Mouse (Mus musculus) intestine, embryonic 14.5 days (tissue): ENCODE results near the gene Rfng. TPM values are rescaled to one million over a fixed set of nuclear protein-coding genes. Genes with fewer than 3 reads are reported as not detected.
A peak's percentile ranks its signal among the peaks of the same experiment; 100 is the strongest.
"Not testable (repeated sequence)": the region's sequence is repeated elsewhere in the genome, so short reads cannot be mapped to it uniquely, and the experiment has no call there.

Source experiments
- ATAC-seq: fragments of 200-750 bp; cut with Nextera tagmentation; replicated peaks from 2 replicates; pipeline ENCODE4 v1.8.0; 2017; ENCODE audit warnings: low read depth, moderate number of reproducible peaks, moderate TSS enrichment, moderate library complexity; ENCODE audit not compliant: low FRiP score, low TSS enrichment
- DNase-seq: peaks from one replicate; pipeline ENCODE4 v3.0.0-alpha.2; 2018; ENCODE audit warnings: low spot score
- H3K27ac ChIP-seq: fragments of 300-500 bp; sonication (generic); 2 replicates; pipeline ENCODE4 v1.5.1; 2014; ENCODE audit warnings: low read depth, mild to moderate bottlenecking, control low read depth
- H3K27me3 ChIP-seq: fragments of 300-500 bp; sonication (generic); replicated peaks from 2 replicates; pipeline ENCODE4 v1.6.1; 2014; ENCODE audit warnings: low read length, control low read depth; ENCODE audit not compliant: control insufficient read depth, insufficient read depth
- H3K36me3 ChIP-seq: fragments of 300-500 bp; sonication (generic); 2 replicates; pipeline ENCODE4 v1.6.1; 2014; ENCODE audit warnings: low read length, control low read depth; ENCODE audit not compliant: control insufficient read depth, insufficient read depth
- H3K4me1 ChIP-seq: fragments of 300-500 bp; sonication (generic); replicated peaks from 2 replicates; pipeline ENCODE4 v1.6.1; 2014; ENCODE audit warnings: low read length, control low read depth, mixed read lengths; ENCODE audit not compliant: control insufficient read depth, insufficient read depth
- H3K4me2 ChIP-seq: fragments of 300-500 bp; sonication (generic); 2 replicates; pipeline ENCODE4 v1.6.1; 2014; ENCODE audit warnings: low read length
- H3K4me3 ChIP-seq: fragments of 300-500 bp; sonication (generic); 2 replicates; pipeline ENCODE4 v1.5.1; 2014; ENCODE audit warnings: low read depth, low read length, control low read depth, mixed read lengths
- H3K9ac ChIP-seq: fragments of 300-500 bp; sonication (generic); 2 replicates; pipeline ENCODE4 v1.6.1; 2014; ENCODE audit warnings: mild to moderate bottlenecking, low read length
- H3K9me3 ChIP-seq: fragments of 300-500 bp; sonication (generic); 2 replicates; pipeline ENCODE4 v1.6.1; 2016; ENCODE audit warnings: low read length, control low read depth; ENCODE audit not compliant: control insufficient read depth
- WGBS: fragments of 180-500 bp; shearing (Covaris S2); extraction: QIAGEN DNeasy Blood & Tissue Kit; methylation state at CpG from one replicate; pipeline ENCODE4 v1.1.7; 2014; 5-methylcytosine and 5-hydroxymethylcytosine counted together
- polyA plus RNA-seq: library from polyadenylated mRNA; unstranded; fragments of >200 nt; fragmentation: Nextera tagmentation; extraction: Ambion mirVana; gene quantifications from 2 replicates; pipeline ENCODE4 v1.2.1, GENCODE M21; 2014

The Rfng gene
- polyA plus RNA-seq, 1 experiment from 2014 or later = 28.3 TPM

GRCm38 (mm10) chr11:120772749-120773148 lies 11.3 kb downstream of the Rfng start:
- no peak for DNase-seq
- Histone ChIP-seq H3K4me1 (no peaks in the 10 kb centered on the region), H3K9me3 (no peaks in the 10 kb centered on the region), H3K4me2 (no peak overlapping the region), H3K27me3 (no peaks in the 10 kb centered on the region), H3K9ac (no peak overlapping the region), H3K36me3 (no peaks in the 10 kb centered on the region), H3K27ac (no peak overlapping the region), H3K4me3 (no peak overlapping the region)
- 79% methylated on average over 3 of the region's 3 CpGs for WGBS
- ATAC-seq = no peak

- H3K4me2 ChIP-seq = no peak overlapping the region
- no peaks in the 10 kb centered on the region for H3K4me1 ChIP-seq
- H3K9me3 ChIP-seq = no peaks in the 10 kb centered on the region
- H3K4me3 ChIP-seq = no peak overlapping the region
- ATAC-seq (peak; percentile 47; the same call in 1 of the 2 replicates), DNase-seq (no peak)
- 57% methylated on average over 1 of the region's 1 CpGs for WGBS
- no peak overlapping the region for H3K27ac ChIP-seq
- H3K36me3 ChIP-seq = no peaks in the 10 kb centered on the region
- no peaks in the 10 kb centered on the region for H3K27me3 ChIP-seq
- no peak overlapping the region for H3K9ac ChIP-seq
Observed at GRCm38 (mm10) chr11:120768206-120768605, 15.8 kb downstream of the Rfng start.

GRCm38 (mm10) chr11:120767023-120767422 lies 17.0 kb downstream of the Rfng start:
- not testable (repeated sequence) for H3K9ac ChIP-seq, H3K27me3 ChIP-seq, ATAC-seq, H3K27ac ChIP-seq, H3K9me3 ChIP-seq, H3K36me3 ChIP-seq, H3K4me3 ChIP-seq, DNase-seq, H3K4me2 ChIP-seq, H3K4me1 ChIP-seq
- 61% methylated on average over 3 of the region's 7 CpGs for WGBS

GRCm38 (mm10) chr11:120763121-120763999 lies 20.6 kb downstream of the Rfng start:
- not testable (repeated sequence) for H3K27ac ChIP-seq, H3K9ac ChIP-seq, H3K9me3 ChIP-seq, H3K27me3 ChIP-seq, H3K4me1 ChIP-seq, H3K4me3 ChIP-seq, H3K36me3 ChIP-seq, DNase-seq
- 7% methylated on average over 5 of the region's 23 CpGs for WGBS
- peak; percentile 53 for ATAC-seq
- peak overlapping the region; percentile 29 for H3K4me2 ChIP-seq

- not testable (repeated sequence) for H3K4me3 ChIP-seq, H3K4me1 ChIP-seq, H3K36me3 ChIP-seq, H3K27me3 ChIP-seq, H3K9ac ChIP-seq
- DNase-seq (peak; percentile 63), ATAC-seq (peak; percentile 61; the same call in 1 of the 2 replicates)
- Histone ChIP-seq H3K4me2 (peak within 1 kb of the TSS; percentile 29), H3K9me3 (peaks cover 11% of the 10 kb centered on the region), H3K27ac (peak within 1 kb of the TSS; percentile 57; the same call in 1 of the 2 replicates)
- 16% methylated on average over 12 of the region's 14 CpGs for WGBS
Observed at GRCm38 (mm10) chr11:120762672-120763041, 21.4 kb downstream of the Rfng start, which contains the start of gene Hmga1b. Hmga1b (plus strand) TSS chr11:120762794.

GRCm38 (mm10) chr11:120761811-120762671 lies 22.0 kb downstream of the Rfng start:
- ATAC-seq = peak; percentile 70
- Histone ChIP-seq H3K36me3 (no peaks in the 10 kb centered on the region), H3K4me1 (no peaks in the 10 kb centered on the region), H3K9ac (no peak overlapping the region), H3K4me3 (no peak overlapping the region), H3K9me3 (peaks cover 12% of the 10 kb centered on the region), H3K27ac (peak overlapping the region; percentile 57; the same call in 1 of the 2 replicates), H3K27me3 (no peaks in the 10 kb centered on the region), H3K4me2 (0 out of 2 replicates have a peak overlapping the region, but pooled peaks have one; percentile 29)
- no peak for DNase-seq
- 65% methylated on average over 14 of the region's 14 CpGs for WGBS

- Histone ChIP-seq H3K27me3 (no peaks in the 10 kb centered on the region), H3K4me3 (no peak overlapping the region), H3K9me3 (peaks cover 12% of the 10 kb centered on the region), H3K9ac (no peak overlapping the region), H3K36me3 (no peaks in the 10 kb centered on the region), H3K4me2 (no peak overlapping the region), H3K4me1 (no peaks in the 10 kb centered on the region), H3K27ac (no peak overlapping the region)
- 85% methylated on average over 9 of the region's 9 CpGs for WGBS
- DNase-seq = no peak
- no peak for ATAC-seq
Observed at GRCm38 (mm10) chr11:120760236-120760635, 23.8 kb downstream of the Rfng start.

GRCm38 (mm10) chr11:120751606-120752005 lies 32.4 kb downstream of the Rfng start:
- Histone ChIP-seq H3K4me1 (no peaks in the 10 kb centered on the region), H3K36me3 (no peaks in the 10 kb centered on the region), H3K27me3 (no peaks in the 10 kb centered on the region), H3K4me2 (no peak overlapping the region), H3K4me3 (no peak overlapping the region), H3K9me3 (no peaks in the 10 kb centered on the region), H3K27ac (no peak overlapping the region), H3K9ac (no peak overlapping the region)
- DNase-seq (no peak), ATAC-seq (no peak)
- 73% methylated on average over 4 of the region's 4 CpGs for WGBS
